Mouse (Mus musculus) Muller cell, postnatal 12 days (primary cell): ENCODE measurements at regions not wholly inside any gene's neighbourhood (a gene's known extent, or its start where the extent isn't known, plus 50 kb on each side); places are given as distances from the start of the nearest gene placed in this dataset.

Experiments used
- DNase-seq: peaks from one replicate; pipeline ENCODE4 v3.0.0-alpha.2; 2015; ENCODE audit errors: inconsistent ontology term

- DNase-seq, result no peak
Observed at GRCm38 (mm10) chr17:77593807-77594206, 606.2 kb upstream of the Crim1 start.

- DNase-seq, result peak; percentile 7
Observed at GRCm38 (mm10) chr17:77596453-77596852, 603.6 kb upstream of the Crim1 start.

GRCm38 (mm10) chr17:77623472-77623871 is 576.6 kb upstream of the Crim1 start:
- DNase-seq, result no peak

GRCm38 (mm10) chr17:77624103-77624502 is 575.9 kb upstream of the Crim1 start:
- no peak for DNase-seq

GRCm38 (mm10) chr17:77642355-77642754 is 557.7 kb upstream of the Crim1 start:
- DNase-seq, result no peak

- DNase-seq, result no peak
Observed at GRCm38 (mm10) chr17:77648946-77649345, 551.1 kb upstream of the Crim1 start.

GRCm38 (mm10) chr17:77651861-77652260 is 548.2 kb upstream of the Crim1 start:
- peak; percentile 64 for DNase-seq
